Mouse (Mus musculus) midbrain, embryonic 12.5 days (tissue): ENCODE measurements around the gene Rnf216. TPM values are rescaled to one million over a fixed set of nuclear protein-coding genes. Genes with fewer than 3 reads are reported as not detected.

Source experiments
- ATAC-seq: fragments of 200-750 bp; cut with Nextera tagmentation; 2 replicates; pipeline ENCODE4 v1.8.0; 2017; ENCODE audit warnings: low read depth, moderate TSS enrichment, moderate library complexity; ENCODE audit not compliant: low FRiP score
- H3K27ac ChIP-seq: fragments of 300-500 bp; sonication (generic); replicated peaks from 2 replicates; pipeline ENCODE4 v1.5.1; 2016; ENCODE audit warnings: mild to moderate bottlenecking
- H3K27me3 ChIP-seq: fragments of 300-500 bp; sonication (generic); 2 replicates; pipeline ENCODE4 v1.6.1; 2016; ENCODE audit warnings: mild to moderate bottlenecking
- H3K36me3 ChIP-seq: fragments of 300-500 bp; sonication (generic); 2 replicates; pipeline ENCODE4 v1.6.1; 2016
- H3K4me1 ChIP-seq: fragments of 300-500 bp; sonication (generic); 2 replicates; pipeline ENCODE4 v1.6.1; 2016
- H3K4me2 ChIP-seq: fragments of 300-500 bp; sonication (generic); replicated peaks from 2 replicates; pipeline ENCODE4 v1.6.1; 2016; ENCODE audit warnings: mild to moderate bottlenecking, moderate library complexity
- H3K4me3 ChIP-seq: fragments of 300-500 bp; sonication (generic); 2 replicates; pipeline ENCODE4 v1.5.1; 2016; ENCODE audit warnings: mild to moderate bottlenecking
- H3K9ac ChIP-seq: fragments of 300-500 bp; sonication (generic); replicated peaks from 2 replicates; pipeline ENCODE4 v1.6.1; 2016; ENCODE audit warnings: mild to moderate bottlenecking, moderate library complexity
- H3K9me3 ChIP-seq: fragments of 300-500 bp; sonication (generic); 2 replicates; pipeline ENCODE4 v1.6.1; 2016; ENCODE audit warnings: mild to moderate bottlenecking
- WGBS: fragments of 180-500 bp; shearing (Covaris S2); methylation state at CpG from one replicate; pipeline ENCODE4 v1.1.7; 2016; 5-methylcytosine and 5-hydroxymethylcytosine counted together
- polyA plus RNA-seq: library from polyadenylated mRNA; unstranded; fragments of >200 nt; fragmentation: Nextera tagmentation; extraction: Ambion mirVana; gene quantifications from 2 replicates; pipeline ENCODE4 v1.2.1, GENCODE M21; 2016

Gene Rnf216
- polyA plus RNA-seq, 1 experiment from 2014 or later = 51.1 TPM

DNA sequence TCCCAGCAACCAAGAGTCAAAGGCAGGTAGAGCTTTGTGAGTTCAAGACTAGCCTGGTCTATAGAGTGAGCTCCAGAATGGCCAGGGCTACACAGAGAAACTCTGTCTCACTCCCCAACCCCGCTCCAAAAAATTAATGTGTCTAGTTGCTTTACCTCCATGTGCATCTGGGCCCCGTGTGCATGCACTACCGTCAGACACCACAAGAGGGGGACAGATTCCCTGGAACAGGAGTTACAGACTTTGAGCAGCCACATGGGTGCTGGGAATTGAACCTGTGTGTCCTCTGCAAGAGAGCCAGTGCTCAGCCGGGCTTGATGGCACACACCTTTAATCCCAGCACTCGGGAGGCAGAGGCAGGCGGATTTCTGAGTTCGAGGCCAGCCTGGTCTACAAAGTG lies 17.5 kb upstream of the Rnf216 start:
- 90% methylated on average over 7 of the region's 7 CpGs for WGBS
- Histone ChIP-seq H3K4me3 (no peak overlapping the region), H3K4me1 (peaks cover 5% of the 10 kb centered on the region), H3K9ac (no peak overlapping the region), H3K9me3 (no peaks in the 10 kb centered on the region), H3K4me2 (no peak overlapping the region), H3K27ac (no peak overlapping the region), H3K27me3 (no peaks in the 10 kb centered on the region), H3K36me3 (no peaks in the 10 kb centered on the region)
- ATAC-seq = no peak

DNA sequence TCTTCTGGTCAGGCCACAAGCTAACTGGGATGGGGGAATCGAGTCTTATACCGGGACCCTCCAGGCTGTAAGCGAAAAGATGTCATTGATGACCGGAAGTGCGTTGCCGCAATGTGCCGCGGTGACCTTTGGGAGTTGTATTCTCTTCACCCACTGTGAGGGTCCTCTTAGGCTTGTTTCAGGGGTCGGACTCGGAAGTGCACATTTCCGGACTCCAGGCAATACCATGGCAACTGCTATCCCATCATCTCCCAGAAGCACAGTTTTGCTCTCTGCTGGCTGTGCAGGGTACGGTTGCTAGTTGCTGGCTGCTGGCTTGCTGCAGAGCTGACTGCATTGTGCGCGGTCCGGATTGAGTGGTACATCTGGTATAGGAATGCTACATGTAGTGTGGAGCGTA lies 16.3 kb upstream of the Rnf216 start:
- Histone ChIP-seq H3K27ac (no peak overlapping the region), H3K4me3 (no peak overlapping the region), H3K9ac (no peak overlapping the region), H3K4me2 (no peak overlapping the region), H3K36me3 (no peaks in the 10 kb centered on the region), H3K27me3 (no peaks in the 10 kb centered on the region), H3K4me1 (peaks cover 6% of the 10 kb centered on the region), H3K9me3 (no peaks in the 10 kb centered on the region)
- WGBS = 90% methylated on average over 16 of the region's 16 CpGs
- ATAC-seq = no peak

DNA sequence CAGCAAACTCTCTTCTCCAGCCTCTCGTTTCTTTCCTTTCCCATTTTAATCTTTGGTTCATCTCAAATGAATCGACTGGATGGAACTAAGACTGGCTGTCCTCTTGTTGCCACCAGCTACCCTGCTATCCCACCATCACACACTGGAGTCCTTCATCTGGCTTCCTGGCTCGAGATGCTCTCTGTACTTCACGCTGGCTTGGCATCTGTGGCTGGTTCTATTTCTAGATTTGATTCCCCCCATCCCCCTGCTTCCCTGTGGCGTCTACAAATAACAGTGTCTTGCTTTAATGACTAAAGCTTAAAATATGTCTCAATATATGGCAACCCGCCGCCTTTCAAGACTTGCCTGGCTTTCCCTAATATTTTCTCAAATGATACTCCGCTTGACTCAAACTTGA lies 15.0 kb upstream of the Rnf216 start:
- H3K36me3 ChIP-seq = no peaks in the 10 kb centered on the region
- H3K4me2 ChIP-seq = no peak overlapping the region
- H3K4me3 ChIP-seq = no peak overlapping the region
- 84% methylated on average over 8 of the region's 8 CpGs for WGBS
- H3K27me3 ChIP-seq = no peaks in the 10 kb centered on the region
- ATAC-seq = no peak
- no peaks in the 10 kb centered on the region for H3K9me3 ChIP-seq
- no peak overlapping the region for H3K27ac ChIP-seq
- H3K9ac ChIP-seq = no peak overlapping the region
- H3K4me1 ChIP-seq = peaks cover 6% of the 10 kb centered on the region

DNA sequence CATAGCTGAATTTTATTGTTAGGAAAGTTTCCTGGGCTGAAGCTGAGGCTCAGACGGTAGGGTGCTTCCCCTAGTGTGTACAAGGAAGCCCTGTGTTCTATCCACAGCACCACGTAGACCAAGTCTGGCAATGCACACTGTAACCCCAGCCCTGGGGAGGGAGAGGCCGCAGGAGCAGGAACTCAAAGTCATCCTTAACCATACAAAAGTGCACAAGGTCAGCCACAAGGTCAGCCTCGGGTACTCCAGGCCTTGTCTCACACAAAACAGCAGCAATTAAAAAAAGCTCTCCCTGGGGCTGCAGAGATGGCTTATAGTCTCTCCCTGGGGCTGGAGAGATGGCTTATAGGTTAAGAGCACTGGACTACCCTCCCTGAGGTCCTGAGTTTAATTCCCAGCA lies 14.1 kb upstream of the Rnf216 start:
- H3K9me3 ChIP-seq = no peaks in the 10 kb centered on the region
- H3K36me3 ChIP-seq = no peaks in the 10 kb centered on the region
- 76% methylated on average over 4 of the region's 4 CpGs for WGBS
- ATAC-seq = no peak
- no peak overlapping the region for H3K9ac ChIP-seq
- no peak overlapping the region for H3K27ac ChIP-seq
- H3K4me1 ChIP-seq = peaks cover 6% of the 10 kb centered on the region
- no peaks in the 10 kb centered on the region for H3K27me3 ChIP-seq
- no peak overlapping the region for H3K4me3 ChIP-seq
- no peak overlapping the region for H3K4me2 ChIP-seq

DNA sequence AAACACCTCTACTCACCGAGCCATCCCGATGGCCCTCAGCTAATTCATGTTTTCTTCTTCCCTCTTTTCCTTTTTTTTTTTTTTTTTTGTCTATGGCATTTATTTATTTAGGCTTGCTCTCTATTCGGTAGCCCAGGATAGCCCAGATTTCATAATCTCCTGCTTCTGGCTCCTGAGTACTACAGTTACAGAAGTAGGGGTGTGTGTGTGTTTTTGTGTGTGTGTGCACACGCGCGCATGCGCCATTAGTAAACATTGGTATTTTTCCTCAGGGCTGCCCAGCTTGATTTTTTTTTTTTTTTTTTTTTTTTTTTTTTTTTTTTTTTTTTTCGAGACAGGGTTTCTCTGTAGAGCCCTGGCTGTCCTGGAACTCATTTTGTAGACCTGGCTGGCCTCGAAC lies 13.3 kb upstream of the Rnf216 start:
- Histone ChIP-seq H3K27ac (peak overlapping the region; percentile 50; the same call in 1 of the 2 replicates), H3K9me3 (no peaks in the 10 kb centered on the region), H3K4me1 (peaks cover 6% of the 10 kb centered on the region), H3K27me3 (no peaks in the 10 kb centered on the region), H3K36me3 (no peaks in the 10 kb centered on the region), H3K4me3 (no peak overlapping the region), H3K4me2 (no peak overlapping the region), H3K9ac (no peak overlapping the region)
- ATAC-seq = no peak
- 90% methylated on average over 9 of the region's 9 CpGs for WGBS

DNA sequence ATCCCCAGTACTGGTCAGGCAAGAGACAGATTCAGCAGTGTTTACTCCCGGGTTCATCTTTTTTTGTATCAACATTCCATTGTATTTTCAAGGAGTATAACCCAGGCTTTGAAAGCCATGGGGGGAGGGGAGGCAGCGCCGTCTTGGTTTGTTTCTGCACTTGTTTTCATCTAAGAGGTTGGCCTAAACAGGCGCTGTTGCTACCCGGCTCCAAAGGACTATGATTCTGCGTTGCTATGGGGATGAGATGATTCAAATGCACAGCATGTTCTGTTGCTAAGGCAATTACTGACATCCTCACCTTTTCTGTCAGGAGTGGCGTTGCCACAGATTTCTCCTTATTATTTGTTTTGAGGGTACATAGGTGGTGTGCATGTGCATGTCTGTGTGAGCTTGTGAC lies 12.8 kb upstream of the Rnf216 start:
- Histone ChIP-seq H3K9me3 (no peaks in the 10 kb centered on the region), H3K27ac (peak overlapping the region; percentile 50), H3K4me1 (peaks cover 6% of the 10 kb centered on the region), H3K27me3 (no peaks in the 10 kb centered on the region), H3K9ac (no peak overlapping the region), H3K36me3 (no peaks in the 10 kb centered on the region), H3K4me2 (no peak overlapping the region), H3K4me3 (no peak overlapping the region)
- 32% methylated on average over 7 of the region's 7 CpGs for WGBS
- no peak for ATAC-seq

DNA sequence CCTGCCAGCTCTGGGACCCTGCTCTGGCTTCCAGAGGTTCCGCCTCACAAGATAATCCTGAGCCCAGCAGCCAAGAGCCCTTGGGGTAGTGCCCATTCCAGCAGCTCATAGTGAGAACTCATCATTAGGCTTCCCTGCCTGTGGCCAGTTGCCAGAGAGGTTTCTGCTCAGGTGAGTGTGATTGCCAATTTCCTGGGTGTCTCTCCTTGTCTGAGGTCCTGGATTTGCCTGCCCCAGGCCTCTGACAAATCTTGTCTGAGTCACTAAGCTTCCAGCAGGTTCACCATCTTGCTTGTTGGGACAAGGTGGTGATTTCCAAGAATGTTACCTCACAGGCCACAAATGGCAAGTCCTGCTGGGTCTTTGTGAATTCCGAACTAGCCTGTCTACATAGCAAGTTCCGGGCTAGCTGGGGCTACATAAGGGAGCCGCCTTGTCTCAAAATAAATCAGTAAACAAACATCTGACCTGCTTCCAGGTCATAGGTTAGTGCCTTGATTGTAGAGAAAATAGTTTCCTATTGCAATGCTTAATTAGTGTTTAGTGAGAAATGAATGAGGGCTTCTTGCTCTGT lies 12.1 kb upstream of the Rnf216 start:
- peak overlapping the region; percentile 50 for H3K27ac ChIP-seq

DNA sequence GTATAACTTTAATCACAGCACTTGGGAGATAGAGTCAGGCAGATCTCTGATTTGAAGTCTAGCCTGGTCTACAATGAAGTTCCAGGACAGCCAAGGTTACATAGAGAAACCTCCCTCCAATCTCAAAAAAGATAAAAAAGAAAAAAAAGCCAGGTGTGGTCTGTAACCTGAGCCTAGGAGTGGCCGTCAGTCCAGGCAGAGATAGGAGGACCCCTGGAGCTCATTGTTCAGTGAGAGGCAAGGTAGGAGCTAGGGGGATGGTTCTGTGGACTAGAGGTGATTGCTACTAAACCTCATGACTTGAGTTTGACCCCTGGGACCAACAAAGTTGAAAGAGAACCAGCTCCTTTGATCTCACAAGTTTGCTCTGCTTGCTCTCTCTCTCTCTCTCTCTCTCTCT lies 9.9 kb upstream of the Rnf216 start:
- H3K36me3 ChIP-seq = no peaks in the 10 kb centered on the region
- peaks cover 6% of the 10 kb centered on the region for H3K4me1 ChIP-seq
- no peak overlapping the region for H3K27ac ChIP-seq
- WGBS = 38% methylated on average over 1 of the region's 1 CpGs
- no peak overlapping the region for H3K9ac ChIP-seq
- H3K4me3 ChIP-seq = no peak overlapping the region
- H3K27me3 ChIP-seq = no peaks in the 10 kb centered on the region
- no peak for ATAC-seq
- H3K9me3 ChIP-seq = no peaks in the 10 kb centered on the region
- H3K4me2 ChIP-seq = no peak overlapping the region

More for the DNA sequence above, 12.1 kb upstream of the Rnf216 start:
- Histone ChIP-seq H3K4me1 (peaks cover 6% of the 10 kb centered on the region), H3K9ac (no peak overlapping the region), H3K4me2 (no peak overlapping the region), H3K36me3 (no peaks in the 10 kb centered on the region), H3K4me3 (no peak overlapping the region), H3K9me3 (no peaks in the 10 kb centered on the region), H3K27me3 (no peaks in the 10 kb centered on the region)
- 77% methylated on average over 4 of the region's 4 CpGs for WGBS
- ATAC-seq = no peak

DNA sequence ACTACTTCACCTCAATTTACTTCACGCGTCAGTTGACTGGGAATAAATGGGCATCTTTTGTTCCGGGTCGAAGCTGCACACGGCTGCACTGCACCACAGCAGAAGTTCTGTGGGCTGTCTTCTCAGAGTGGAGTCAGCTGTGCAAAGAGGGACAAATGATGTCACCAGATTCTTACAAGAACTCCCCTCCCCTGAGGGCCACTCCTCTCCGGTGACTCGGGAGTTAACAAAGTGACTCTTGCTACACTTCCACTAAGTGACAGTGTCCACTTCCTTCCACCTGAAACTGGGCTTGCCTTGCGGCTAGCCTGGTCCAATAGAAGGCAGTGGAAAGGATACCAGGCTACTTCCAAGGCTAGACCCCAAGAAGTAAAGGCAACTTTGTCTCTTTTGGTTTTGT lies 9.3 kb upstream of the Rnf216 start:
- 86% methylated on average over 8 of the region's 8 CpGs for WGBS
- peaks cover 6% of the 10 kb centered on the region for H3K4me1 ChIP-seq

DNA sequence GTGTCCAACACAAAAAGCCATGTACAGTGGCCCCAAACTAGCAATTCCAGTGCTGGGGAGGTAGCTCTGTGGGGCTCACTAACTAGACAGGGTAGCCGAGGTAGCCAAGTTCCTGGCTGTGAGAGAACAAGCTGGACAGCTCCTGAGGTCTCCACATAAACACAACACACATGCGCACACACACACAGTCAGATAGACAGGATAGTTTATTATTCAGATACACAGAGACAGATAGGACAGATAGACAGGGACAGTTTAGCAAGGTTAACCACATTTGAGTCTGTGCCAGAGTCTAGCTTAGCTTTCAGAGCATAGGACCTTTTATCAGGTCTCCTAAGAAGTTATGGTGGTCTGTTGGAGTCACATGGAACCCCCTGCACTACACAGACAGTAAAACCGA lies 6.0 kb downstream of the Rnf216 start:
- H3K4me3 ChIP-seq = no peak overlapping the region
- no peak for ATAC-seq
- no peaks in the 10 kb centered on the region for H3K9me3 ChIP-seq
- peaks cover 16% of the 10 kb centered on the region for H3K4me1 ChIP-seq
- H3K27me3 ChIP-seq = no peaks in the 10 kb centered on the region
- no peak overlapping the region for H3K27ac ChIP-seq
- H3K4me2 ChIP-seq = no peak overlapping the region
- H3K36me3 ChIP-seq = no peaks in the 10 kb centered on the region
- H3K9ac ChIP-seq = no peak overlapping the region
- 92% methylated on average over 3 of the region's 3 CpGs for WGBS

More for the DNA sequence above, 9.3 kb upstream of the Rnf216 start:
- no peak overlapping the region for H3K4me3 ChIP-seq
- no peaks in the 10 kb centered on the region for H3K9me3 ChIP-seq
- no peak for ATAC-seq
- no peaks in the 10 kb centered on the region for H3K36me3 ChIP-seq
- H3K27me3 ChIP-seq = no peaks in the 10 kb centered on the region
- H3K9ac ChIP-seq = no peak overlapping the region
- no peak overlapping the region for H3K27ac ChIP-seq
- no peak overlapping the region for H3K4me2 ChIP-seq

DNA sequence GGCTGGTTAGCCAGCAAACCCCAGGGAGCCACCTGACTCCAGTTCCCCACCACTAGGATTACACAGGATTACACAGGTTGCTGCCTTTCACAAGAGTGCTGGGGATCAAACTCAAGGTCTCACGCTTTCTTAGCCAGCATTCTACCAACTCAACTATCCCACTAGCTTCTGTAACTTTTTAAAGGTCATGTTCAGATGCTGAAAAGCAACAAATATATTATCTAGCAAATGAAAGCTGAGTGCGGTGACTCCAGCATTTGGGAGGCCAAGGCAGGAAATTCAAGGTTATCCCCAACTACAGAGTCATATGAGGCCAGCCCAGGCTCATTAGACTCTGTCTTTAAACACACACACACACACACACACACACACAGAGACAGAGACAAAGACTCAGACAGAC lies 9.6 kb downstream of the Rnf216 start:
- ATAC-seq = no peak

DNA sequence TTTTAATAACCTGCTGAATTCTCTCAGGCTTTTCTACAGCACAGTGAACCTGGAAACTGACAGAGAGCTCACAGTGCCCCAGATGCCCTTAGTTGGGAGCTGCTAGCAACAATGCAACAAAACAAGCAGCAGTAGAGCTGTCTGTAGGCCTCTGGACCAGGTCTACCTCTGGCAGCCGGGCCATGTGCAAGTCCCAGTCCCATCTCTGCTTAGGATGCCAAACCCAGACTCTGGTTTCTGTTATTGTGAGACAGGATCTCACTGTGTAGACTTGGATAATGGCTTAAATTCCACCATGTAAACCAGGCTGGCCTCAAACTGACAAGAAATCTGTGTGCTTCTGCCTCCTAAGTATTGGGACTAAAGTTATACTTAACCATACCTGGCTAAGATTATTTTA lies 11.2 kb downstream of the Rnf216 start:
- 83% methylated on average over 1 of the region's 1 CpGs for WGBS
- H3K4me2 ChIP-seq = no peak overlapping the region
- no peaks in the 10 kb centered on the region for H3K27me3 ChIP-seq
- H3K9ac ChIP-seq = no peak overlapping the region
- no peak overlapping the region for H3K4me3 ChIP-seq
- no peaks in the 10 kb centered on the region for H3K36me3 ChIP-seq
- no peaks in the 10 kb centered on the region for H3K9me3 ChIP-seq
- peaks cover 8% of the 10 kb centered on the region; the same call in 1 of the 2 replicates for H3K4me1 ChIP-seq
- no peak overlapping the region for H3K27ac ChIP-seq
- no peak for ATAC-seq

More for the DNA sequence above, 9.6 kb downstream of the Rnf216 start:
- 98% methylated on average over 2 of the region's 2 CpGs for WGBS
- Histone ChIP-seq H3K4me3 (no peak overlapping the region), H3K4me1 (peaks cover 8% of the 10 kb centered on the region; the same call in 1 of the 2 replicates), H3K36me3 (no peaks in the 10 kb centered on the region), H3K27ac (no peak overlapping the region), H3K27me3 (no peaks in the 10 kb centered on the region), H3K4me2 (no peak overlapping the region), H3K9me3 (no peaks in the 10 kb centered on the region), H3K9ac (no peak overlapping the region)

DNA sequence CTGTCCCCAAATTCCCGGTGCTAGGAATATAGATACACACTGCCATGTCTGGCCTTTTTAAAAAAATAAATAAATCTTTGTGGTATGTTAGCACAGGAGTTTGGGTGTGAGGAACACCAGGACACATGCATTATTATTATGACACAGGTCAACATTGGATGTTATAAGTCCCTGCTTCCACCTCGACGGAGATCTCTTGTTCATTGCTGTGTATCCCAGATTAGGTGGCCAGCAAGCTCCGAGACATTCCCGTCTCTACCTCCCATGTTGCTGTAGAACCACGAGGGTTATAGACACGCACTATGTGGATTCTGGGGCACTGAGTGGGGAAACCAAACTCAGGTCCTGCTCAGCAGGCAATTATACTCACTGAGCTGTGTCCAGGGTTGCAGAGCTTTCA lies 17.5 kb downstream of the Rnf216 start:
- no peaks in the 10 kb centered on the region for H3K9me3 ChIP-seq
- no peaks in the 10 kb centered on the region for H3K27me3 ChIP-seq
- no peak overlapping the region for H3K4me2 ChIP-seq
- H3K36me3 ChIP-seq = peaks cover 23% of the 10 kb centered on the region
- H3K4me3 ChIP-seq = no peak overlapping the region
- H3K4me1 ChIP-seq = no peaks in the 10 kb centered on the region
- no peak overlapping the region for H3K9ac ChIP-seq
- no peak for ATAC-seq
- no peak overlapping the region for H3K27ac ChIP-seq
- WGBS = 92% methylated on average over 7 of the region's 7 CpGs
